Mouse (Mus musculus): ENCODE results near the gene Sh3rf3.

Sh3rf3 gene

DNA sequence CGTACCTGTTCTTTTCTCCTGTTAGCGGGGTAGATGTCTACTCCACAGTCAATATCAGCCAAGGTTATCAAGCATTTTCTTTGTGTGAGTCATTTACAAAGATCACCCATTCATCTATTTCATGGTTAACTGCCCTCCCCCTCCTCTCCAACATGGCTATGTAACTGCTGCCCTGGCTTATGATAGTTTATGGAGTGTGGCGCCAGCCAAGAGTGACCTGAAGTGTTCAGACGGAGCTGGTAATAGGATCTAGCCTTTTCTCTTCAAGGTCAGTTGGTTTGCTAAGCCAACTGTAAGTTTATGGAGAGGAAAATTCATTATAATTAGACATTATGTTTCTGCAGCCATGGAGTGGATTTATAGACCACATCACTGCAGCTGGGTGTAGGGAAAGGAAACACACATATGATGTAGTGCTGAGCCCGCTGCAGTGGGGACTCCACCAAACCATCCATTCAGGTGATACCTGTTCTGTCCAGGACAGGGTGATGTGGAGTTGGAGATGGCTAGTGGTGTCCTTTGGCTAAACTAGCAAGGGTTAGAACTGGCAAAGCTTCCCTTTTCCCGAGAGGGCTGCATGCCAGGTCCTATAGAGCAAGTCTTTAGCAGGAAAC, 109.2 kb downstream of the Sh3rf3 start:
- no peak for DNase-seq

GRCm38 (mm10) chr10:58922993-58923392, 109.8 kb downstream of the Sh3rf3 start:
- no peak for DNase-seq

DNA sequence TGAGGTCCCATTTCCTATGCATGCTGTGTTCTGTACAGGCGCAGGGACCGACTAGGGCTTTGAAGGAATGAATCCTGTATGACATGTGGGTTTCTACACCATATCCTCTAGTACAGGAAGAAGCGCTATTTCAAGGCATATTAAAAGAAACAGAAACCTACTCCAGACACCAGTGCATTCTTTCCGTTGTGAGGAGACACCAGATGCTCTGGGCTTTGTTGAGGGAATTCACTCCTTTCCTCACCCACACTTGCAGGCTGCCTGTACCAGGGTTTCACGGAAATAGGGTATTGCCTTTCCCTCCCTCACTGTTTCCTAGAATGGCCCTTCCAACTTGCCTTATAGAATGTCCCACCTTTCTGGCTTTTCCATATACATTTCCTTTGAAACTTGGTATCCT, 113.4 kb downstream of the Sh3rf3 start:
- DNase-seq: no peak

- no peak for DNase-seq
Measured at GRCm38 (mm10) chr10:58928952-58929442, 115.8 kb downstream of the Sh3rf3 start.

GRCm38 (mm10) chr10:58932151-58932773, 119.1 kb downstream of the Sh3rf3 start:
- DNase-seq: no peak

DNA sequence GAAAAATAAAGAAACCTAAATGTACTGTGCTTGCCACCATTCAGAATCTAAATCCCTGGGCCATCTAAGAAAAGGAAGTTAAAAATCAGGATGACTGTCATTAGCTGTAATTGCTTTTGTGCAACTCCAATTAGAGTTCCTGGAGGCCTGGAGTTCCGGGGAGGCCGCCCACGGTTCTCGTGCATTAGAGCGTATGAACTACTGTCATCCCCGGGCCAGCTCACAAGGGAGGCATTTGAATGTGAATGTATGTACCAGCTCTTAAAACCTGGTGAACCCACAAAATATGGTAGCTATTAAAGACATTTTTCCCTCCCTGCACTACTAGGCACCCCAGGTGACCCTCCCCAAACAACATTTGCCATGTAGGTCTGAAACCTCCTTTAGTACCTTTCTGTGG, 122.4 kb downstream of the Sh3rf3 start:
- no peak for DNase-seq

DNA sequence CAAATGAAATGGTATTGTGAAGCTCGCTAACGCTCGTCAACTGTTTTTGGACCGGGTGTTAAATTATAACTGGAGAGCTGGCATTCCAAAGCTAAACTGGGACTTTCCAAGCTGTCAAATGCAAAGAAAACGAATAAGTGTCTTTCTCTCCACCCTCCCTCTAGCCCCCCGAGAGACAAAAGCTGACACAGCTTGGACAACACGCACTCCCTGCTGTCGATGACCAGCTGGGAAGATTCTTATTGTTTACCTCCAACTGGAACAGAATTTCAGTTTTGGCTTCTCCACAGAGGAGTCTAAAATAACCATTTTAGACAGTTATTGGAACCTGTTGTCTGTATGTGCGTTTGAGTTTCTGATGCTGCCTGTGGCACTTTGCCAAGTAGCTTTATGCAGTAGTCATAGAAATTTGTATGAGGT, 123.3 kb downstream of the Sh3rf3 start:
- DNase-seq: no peak

- DNase-seq: no peak
Measured at GRCm38 (mm10) chr10:58937521-58937920, 124.4 kb downstream of the Sh3rf3 start.

- no peak for DNase-seq
Measured at GRCm38 (mm10) chr10:58942819-58943218, 129.7 kb downstream of the Sh3rf3 start.

- no peak for DNase-seq
Measured at GRCm38 (mm10) chr10:58943661-58944400, 130.7 kb downstream of the Sh3rf3 start.

- no peak for DNase-seq
Measured at GRCm38 (mm10) chr10:58944930-58945329, 131.8 kb downstream of the Sh3rf3 start.

GRCm38 (mm10) chr10:58949770-58950638, 136.8 kb downstream of the Sh3rf3 start:
- DNase-seq: no peak

DNA sequence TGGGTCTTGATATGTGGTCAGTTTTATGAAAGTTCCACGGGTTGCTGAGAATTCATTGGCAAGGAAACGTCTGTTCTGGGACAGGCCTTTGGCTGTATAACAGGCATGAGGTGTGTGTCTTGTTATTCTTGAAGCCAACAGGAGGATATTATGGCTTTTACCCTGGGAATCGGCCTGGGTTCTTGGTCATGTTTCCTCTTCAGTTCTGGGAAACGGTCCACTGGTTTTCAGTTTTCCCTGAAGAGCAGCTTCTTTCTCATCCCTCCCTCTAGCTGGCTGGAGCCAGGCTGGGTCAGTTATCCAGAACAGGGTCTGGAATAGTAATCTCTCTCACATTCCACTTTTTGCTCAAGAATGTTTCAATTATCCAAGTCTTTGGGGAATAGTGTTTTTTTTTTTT, 147.0 kb downstream of the Sh3rf3 start:
- DNase-seq: no peak

GRCm38 (mm10) chr10:58968236-58968635, 155.1 kb downstream of the Sh3rf3 start:
- DNase-seq: no peak

- no peak for DNase-seq
Measured at GRCm38 (mm10) chr10:58969351-58969750, 156.2 kb downstream of the Sh3rf3 start.

- no peak for DNase-seq
Measured at GRCm38 (mm10) chr10:58972115-58972514, 159.0 kb downstream of the Sh3rf3 start.

GRCm38 (mm10) chr10:58974138-58974537, 161.0 kb downstream of the Sh3rf3 start:
- DNase-seq: no peak

DNA sequence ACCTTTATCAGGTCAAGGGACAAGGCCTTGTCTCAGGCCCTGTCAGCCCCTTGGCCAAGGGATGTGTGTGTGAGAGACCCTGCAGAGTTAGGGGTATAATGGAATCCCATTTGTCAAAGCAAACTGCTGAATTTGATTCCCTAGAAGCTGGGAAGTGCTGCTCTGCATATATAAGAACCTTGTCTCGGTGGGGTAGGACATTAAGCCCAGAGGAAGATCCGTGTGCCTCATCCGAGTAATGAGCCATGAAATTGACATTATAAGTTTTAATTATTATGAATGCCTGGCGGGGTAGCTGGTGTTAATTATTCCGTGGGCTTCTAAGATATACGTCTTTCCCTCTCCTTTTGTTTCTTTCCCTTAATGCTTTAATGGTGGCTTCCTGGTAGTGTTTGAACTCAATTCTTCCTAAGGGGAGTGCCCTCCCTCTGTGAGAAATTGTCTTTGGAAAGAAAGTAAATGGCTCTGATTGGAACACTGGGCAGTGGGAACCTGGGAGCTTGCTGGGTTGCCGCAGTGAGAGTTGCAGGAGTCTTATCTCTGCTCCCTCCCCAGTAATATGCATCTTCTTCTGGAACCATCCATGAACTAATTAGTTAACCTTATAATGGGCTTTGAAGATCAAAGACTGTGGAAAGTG, 166.3 kb downstream of the Sh3rf3 start:
- no peak for DNase-seq

DNA sequence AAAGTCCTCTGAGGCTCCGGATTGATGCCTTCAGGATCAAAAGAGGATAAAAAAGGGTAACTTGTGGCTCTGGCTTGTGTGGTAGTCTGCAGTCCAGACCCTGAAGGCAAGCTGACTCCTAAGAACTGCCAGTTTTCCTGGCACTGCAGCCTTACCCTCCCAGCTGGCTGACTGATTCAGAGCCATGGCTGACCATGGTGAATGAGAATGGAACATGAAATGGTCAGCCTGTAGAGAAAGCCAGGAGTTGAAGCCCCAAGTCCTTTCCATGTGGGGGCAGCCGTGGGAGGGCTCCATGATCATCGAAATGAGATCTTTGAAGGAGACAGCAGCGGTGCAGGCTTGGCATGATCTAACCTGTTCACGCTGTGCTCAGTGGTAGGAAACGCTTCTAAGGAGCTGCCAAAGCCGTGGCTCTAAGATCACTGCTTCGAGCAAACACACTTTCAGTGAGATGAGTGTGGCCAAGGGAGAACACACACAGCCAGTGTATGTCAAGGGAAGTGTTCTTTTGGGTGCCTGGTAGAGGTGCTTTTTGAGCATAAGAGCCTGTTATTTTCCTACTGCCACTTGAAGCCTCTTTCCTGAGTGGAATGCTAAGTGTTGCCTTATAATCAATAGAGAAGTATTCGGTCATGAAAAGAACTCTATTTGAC, 168.6 kb downstream of the Sh3rf3 start:
- DNase-seq: no peak

GRCm38 (mm10) chr10:58982546-58983154, 169.5 kb downstream of the Sh3rf3 start:
- DNase-seq: no peak

DNA sequence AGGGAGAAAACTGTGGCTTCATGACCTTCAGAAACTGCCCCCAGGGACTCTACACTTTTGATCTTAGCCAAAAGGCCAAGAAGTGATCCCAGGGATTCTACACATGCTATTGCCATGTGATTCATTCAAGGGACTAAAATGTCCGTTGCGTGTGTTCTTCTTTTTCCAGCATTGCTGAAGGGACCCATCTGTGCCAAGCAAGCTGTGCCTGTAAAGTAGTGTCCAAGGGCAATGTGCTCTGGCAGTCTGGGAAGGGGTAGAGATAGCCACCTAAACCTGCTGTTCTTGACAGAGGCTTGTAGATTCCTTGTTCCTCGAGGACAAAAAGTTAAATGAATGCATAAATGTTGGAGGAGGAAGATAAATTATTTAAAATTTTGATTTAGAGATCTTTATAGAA, 178.5 kb downstream of the Sh3rf3 start:
- no peak for DNase-seq

- DNase-seq: no peak
Measured at GRCm38 (mm10) chr10:58994726-58995125, 181.6 kb downstream of the Sh3rf3 start.

Measured in right cerebral cortex, postnatal 14 days (tissue).